Mouse (Mus musculus) midbrain, embryonic 15.5 days (tissue): ENCODE measurements around the gene Selenof. TPM values are rescaled to one million over a fixed set of nuclear protein-coding genes. Genes with fewer than 3 reads are reported as not detected.
"Not testable (repeated sequence)": the region's sequence is repeated elsewhere in the genome, so short reads cannot be mapped to it uniquely, and the experiment has no call there.

Experiments used
- ATAC-seq: fragments of 200-750 bp; cut with Nextera tagmentation; replicated peaks from 2 replicates; pipeline ENCODE4 v1.8.0; 2017; ENCODE audit warnings: moderate TSS enrichment
- H3K27ac ChIP-seq: fragments of 300-500 bp; sonication (generic); 2 replicates; pipeline ENCODE4 v1.5.1; 2015; ENCODE audit warnings: mild to moderate bottlenecking, inconsistent platforms
- H3K27me3 ChIP-seq: fragments of 300-500 bp; sonication (generic); replicated peaks from 2 replicates; pipeline ENCODE4 v1.6.1; 2015; ENCODE audit warnings: inconsistent platforms
- H3K36me3 ChIP-seq: fragments of 300-500 bp; sonication (generic); replicated peaks from 2 replicates; pipeline ENCODE4 v1.6.1; 2015; ENCODE audit warnings: inconsistent platforms
- H3K4me1 ChIP-seq: fragments of 300-500 bp; sonication (generic); 2 replicates; pipeline ENCODE4 v1.6.1; 2015; ENCODE audit warnings: inconsistent platforms
- H3K4me2 ChIP-seq: fragments of 300-500 bp; sonication (generic); 2 replicates; pipeline ENCODE4 v1.6.1; 2015; ENCODE audit warnings: inconsistent platforms, mild to moderate bottlenecking, moderate library complexity
- H3K4me3 ChIP-seq: fragments of 300-500 bp; sonication (generic); 2 replicates; pipeline ENCODE4 v1.5.1; 2015; ENCODE audit warnings: mild to moderate bottlenecking, inconsistent platforms
- H3K9ac ChIP-seq: fragments of 300-500 bp; sonication (generic); 2 replicates; pipeline ENCODE4 v1.6.1; 2015; ENCODE audit warnings: mild to moderate bottlenecking, inconsistent platforms
- H3K9me3 ChIP-seq: fragments of 300-500 bp; sonication (generic); 2 replicates; pipeline ENCODE4 v1.6.1; 2016; ENCODE audit warnings: inconsistent platforms
- WGBS: fragments of 180-500 bp; shearing (Covaris S2); methylation state at CpG from one replicate; pipeline ENCODE4 v1.1.7; 2015; ENCODE audit warnings: mixed read lengths; 5-methylcytosine and 5-hydroxymethylcytosine counted together
- polyA plus RNA-seq: library from polyadenylated mRNA; unstranded; fragments of >200 nt; fragmentation: Nextera tagmentation; extraction: Ambion mirVana; gene quantifications from 2 replicates; pipeline ENCODE4 v1.2.1, GENCODE M21; 2015

The Selenof gene
- polyA plus RNA-seq, 1 experiment from 2014 or later, result 507 TPM

DNA sequence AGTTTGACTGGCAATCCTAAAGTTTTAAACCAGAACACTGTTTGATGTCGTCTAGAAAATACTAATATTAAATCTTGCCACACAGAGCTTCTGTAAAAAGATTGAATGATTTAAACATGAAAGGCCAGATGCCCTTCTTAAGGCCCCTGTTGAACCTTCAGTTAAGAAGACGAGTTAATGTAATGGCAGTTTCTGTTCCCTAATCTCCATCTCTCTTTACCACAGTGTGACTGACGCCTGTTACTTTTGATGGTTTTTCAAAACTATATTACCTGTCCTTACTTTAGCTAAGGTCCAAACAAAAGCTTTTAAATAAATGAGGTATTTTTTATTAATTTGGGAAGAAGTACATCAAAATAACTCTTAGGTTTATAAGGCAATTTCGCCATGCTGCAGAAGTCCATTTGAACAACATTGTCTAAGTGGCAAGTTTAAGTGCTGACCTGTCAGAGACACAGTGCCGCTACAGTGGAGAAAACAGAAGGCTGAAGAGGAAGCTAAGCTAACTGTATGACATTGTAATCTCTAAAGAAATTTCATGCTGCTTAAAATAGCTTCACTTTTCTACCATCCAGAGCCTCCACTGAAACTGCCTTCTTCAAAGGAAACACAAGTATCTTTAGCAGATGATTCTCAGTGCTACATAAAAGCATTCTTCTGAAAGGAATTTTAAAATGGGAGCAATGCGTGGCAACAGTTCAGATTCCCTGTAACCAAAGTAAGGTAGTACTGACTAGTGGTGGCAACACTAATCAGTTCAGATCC, 14.9 kb downstream of the Selenof start:
- Histone ChIP-seq H3K4me1 (no peaks in the 10 kb centered on the region), H3K4me3 (no peak overlapping the region), H3K36me3 (no peaks in the 10 kb centered on the region), H3K27ac (no peak overlapping the region), H3K9ac (no peak overlapping the region), H3K9me3 (no peaks in the 10 kb centered on the region), H3K4me2 (no peak overlapping the region), H3K27me3 (no peaks in the 10 kb centered on the region)
- ATAC-seq, result no peak
- WGBS, result 86% methylated on average over 6 of the region's 6 CpGs

- WGBS, result 88% methylated on average over 7 of the region's 7 CpGs
- no peak overlapping the region for H3K9ac ChIP-seq
- no peak for ATAC-seq
Measured at GRCm38 (mm10) chr3:144586731-144587130, 16.6 kb downstream of the Selenof start.

GRCm38 (mm10) chr3:144589189-144589890, 19.2 kb downstream of the Selenof start:
- peaks cover 6% of the 10 kb centered on the region; the same call in 1 of the 2 replicates for H3K36me3 ChIP-seq
- no peaks in the 10 kb centered on the region for H3K4me1 ChIP-seq
- no peaks in the 10 kb centered on the region for H3K27me3 ChIP-seq
- H3K9me3 ChIP-seq, result no peaks in the 10 kb centered on the region
- H3K9ac ChIP-seq, result no peak overlapping the region
- 85% methylated on average over 8 of the region's 8 CpGs for WGBS
- no peak overlapping the region for H3K27ac ChIP-seq
- no peak for ATAC-seq
- no peak overlapping the region for H3K4me2 ChIP-seq
- H3K4me3 ChIP-seq, result no peak overlapping the region

More at GRCm38 (mm10) chr3:144586731-144587130, 16.6 kb downstream of the Selenof start:
- H3K4me1 ChIP-seq, result no peaks in the 10 kb centered on the region
- H3K9me3 ChIP-seq, result no peaks in the 10 kb centered on the region
- peaks cover 4% of the 10 kb centered on the region; the same call in 1 of the 2 replicates for H3K36me3 ChIP-seq
- H3K27me3 ChIP-seq, result no peaks in the 10 kb centered on the region
- no peak overlapping the region for H3K27ac ChIP-seq
- no peak overlapping the region for H3K4me3 ChIP-seq
- no peak overlapping the region for H3K4me2 ChIP-seq

GRCm38 (mm10) chr3:144592992-144593785, 23.1 kb downstream of the Selenof start:
- Histone ChIP-seq H3K4me3 (no peak overlapping the region), H3K36me3 (peaks cover 6% of the 10 kb centered on the region; the same call in 1 of the 2 replicates), H3K27me3 (no peaks in the 10 kb centered on the region), H3K9me3 (no peaks in the 10 kb centered on the region), H3K4me1 (peaks cover 6% of the 10 kb centered on the region; the same call in 1 of the 2 replicates), H3K4me2 (no peak overlapping the region), H3K27ac (no peak overlapping the region), H3K9ac (no peak overlapping the region)
- 79% methylated on average over 9 of the region's 9 CpGs for WGBS
- ATAC-seq, result no peak

- H3K9ac ChIP-seq, result no peak overlapping the region
- H3K27ac ChIP-seq, result no peak overlapping the region
- no peaks in the 10 kb centered on the region for H3K9me3 ChIP-seq
- no peaks in the 10 kb centered on the region; the same call in none of the 2 replicates for H3K36me3 ChIP-seq
- no peak for ATAC-seq
- peaks cover 6% of the 10 kb centered on the region; the same call in 1 of the 2 replicates for H3K4me1 ChIP-seq
- H3K4me2 ChIP-seq, result no peak overlapping the region
- no peaks in the 10 kb centered on the region for H3K27me3 ChIP-seq
- WGBS, result 45% methylated on average over 4 of the region's 4 CpGs
- no peak overlapping the region for H3K4me3 ChIP-seq
Measured at GRCm38 (mm10) chr3:144597121-144597520, 27.0 kb downstream of the Selenof start.

DNA sequence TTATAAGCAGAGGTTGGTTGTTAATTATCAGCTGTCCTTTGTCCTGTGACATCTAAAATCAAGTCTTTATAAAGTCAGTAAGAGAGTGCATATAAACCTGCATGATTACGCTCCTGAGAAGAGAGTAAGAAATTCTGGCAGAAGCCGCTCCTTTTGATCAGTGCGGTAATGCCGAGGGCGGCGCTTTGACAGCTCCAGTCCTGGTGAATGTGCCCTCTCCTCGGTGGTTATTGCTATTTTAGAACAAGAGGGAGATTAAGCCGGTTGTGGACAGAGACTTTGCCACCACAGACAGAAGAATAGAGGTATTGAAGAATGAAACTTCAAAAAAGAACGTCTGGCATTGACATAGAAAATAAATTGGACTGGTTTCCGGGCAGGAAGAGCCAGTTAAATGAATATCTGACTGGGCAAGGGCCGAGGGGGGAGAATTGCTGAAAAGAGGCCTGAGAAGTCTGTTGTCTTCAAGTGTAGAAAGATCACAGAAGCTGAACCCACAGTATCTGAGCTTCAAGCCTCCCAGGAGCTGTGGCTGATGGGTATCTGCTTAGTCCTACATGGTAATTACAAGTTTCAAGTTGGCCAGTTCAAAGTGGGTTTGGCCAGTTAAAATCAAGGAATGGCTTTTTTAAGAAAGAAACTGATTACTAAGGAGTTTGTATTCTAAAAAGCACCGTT, 27.8 kb downstream of the Selenof start:
- peaks cover 6% of the 10 kb centered on the region; the same call in 1 of the 2 replicates for H3K4me1 ChIP-seq
- no peaks in the 10 kb centered on the region; the same call in 1 of the 2 replicates for H3K36me3 ChIP-seq
- H3K4me3 ChIP-seq, result no peak overlapping the region
- no peak overlapping the region for H3K9ac ChIP-seq
- no peaks in the 10 kb centered on the region for H3K9me3 ChIP-seq
- H3K4me2 ChIP-seq, result no peak overlapping the region
- WGBS, result 34% methylated on average over 12 of the region's 12 CpGs
- ATAC-seq, result peak; percentile 65; the same call in 1 of the 2 replicates
- H3K27ac ChIP-seq, result 0 out of 2 replicates have a peak overlapping the region, but pooled peaks have one; percentile 5
- H3K27me3 ChIP-seq, result no peaks in the 10 kb centered on the region

GRCm38 (mm10) chr3:144602413-144602812, 32.3 kb downstream of the Selenof start:
- ATAC-seq, result no peak
- 79% methylated on average over 4 of the region's 4 CpGs for WGBS

DNA sequence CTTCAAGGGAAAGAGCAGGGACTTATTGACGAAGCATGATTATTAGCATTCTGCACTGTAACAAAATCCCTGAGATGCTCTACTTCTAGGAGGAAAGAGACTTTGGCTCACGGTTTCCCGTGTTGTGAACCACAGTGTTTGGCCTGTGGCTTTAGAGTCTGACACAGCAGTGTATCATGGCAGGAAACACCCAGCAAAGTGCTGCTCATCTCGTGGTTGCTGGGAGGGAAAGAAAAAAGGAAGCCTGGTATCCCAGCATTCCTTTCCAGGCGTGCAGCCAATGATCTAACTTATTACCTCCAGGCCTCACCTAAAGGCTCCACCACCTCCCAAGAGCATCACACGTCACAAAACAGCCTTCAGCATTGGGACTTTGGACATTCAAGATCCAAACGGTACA, 32.7 kb downstream of the Selenof start:
- ATAC-seq, result no peak
- Histone ChIP-seq H3K4me2 (no peak overlapping the region), H3K9me3 (no peaks in the 10 kb centered on the region), H3K36me3 (no peaks in the 10 kb centered on the region; the same call in 1 of the 2 replicates), H3K27ac (no peak overlapping the region), H3K9ac (no peak overlapping the region), H3K4me3 (no peak overlapping the region), H3K27me3 (no peaks in the 10 kb centered on the region), H3K4me1 (peaks cover 5% of the 10 kb centered on the region; the same call in 1 of the 2 replicates)
- 74% methylated on average over 7 of the region's 7 CpGs for WGBS

More at GRCm38 (mm10) chr3:144602413-144602812, 32.3 kb downstream of the Selenof start:
- H3K27ac ChIP-seq, result no peak overlapping the region
- no peaks in the 10 kb centered on the region; the same call in 1 of the 2 replicates for H3K36me3 ChIP-seq
- H3K4me3 ChIP-seq, result no peak overlapping the region
- H3K4me2 ChIP-seq, result no peak overlapping the region
- H3K27me3 ChIP-seq, result no peaks in the 10 kb centered on the region
- H3K9me3 ChIP-seq, result no peaks in the 10 kb centered on the region
- H3K9ac ChIP-seq, result no peak overlapping the region
- H3K4me1 ChIP-seq, result peaks cover 6% of the 10 kb centered on the region; the same call in 1 of the 2 replicates

DNA sequence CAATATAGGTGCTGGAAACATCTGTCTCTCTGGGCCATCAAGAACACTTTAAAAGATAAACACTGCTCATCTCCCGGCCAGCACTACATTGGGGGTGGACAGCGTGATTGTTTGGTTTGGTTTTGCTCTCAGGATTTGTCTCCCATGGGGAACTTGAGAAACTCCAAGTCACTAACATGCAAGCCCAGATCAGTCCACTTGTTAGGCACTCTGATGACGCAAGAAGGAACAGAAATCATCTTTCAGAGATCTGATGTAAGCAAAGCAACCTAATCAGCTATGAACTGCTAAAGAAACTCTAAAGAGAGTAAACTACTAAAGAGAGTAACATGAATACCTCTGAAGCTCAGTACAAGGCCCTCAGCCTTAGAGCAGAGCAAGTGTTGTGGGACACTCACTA, 33.5 kb downstream of the Selenof start:
- no peaks in the 10 kb centered on the region for H3K9me3 ChIP-seq
- H3K4me3 ChIP-seq, result no peak overlapping the region
- 90% methylated on average over 3 of the region's 3 CpGs for WGBS
- no peak overlapping the region for H3K27ac ChIP-seq
- no peaks in the 10 kb centered on the region; the same call in 1 of the 2 replicates for H3K36me3 ChIP-seq
- H3K4me1 ChIP-seq, result no peaks in the 10 kb centered on the region
- H3K9ac ChIP-seq, result no peak overlapping the region
- ATAC-seq, result no peak
- H3K4me2 ChIP-seq, result no peak overlapping the region
- no peaks in the 10 kb centered on the region for H3K27me3 ChIP-seq

GRCm38 (mm10) chr3:144604205-144604604, 34.1 kb downstream of the Selenof start:
- ATAC-seq, result no peak
- no peaks in the 10 kb centered on the region for H3K4me1 ChIP-seq
- no peak overlapping the region for H3K9ac ChIP-seq
- 83% methylated on average over 7 of the region's 7 CpGs for WGBS
- H3K4me2 ChIP-seq, result no peak overlapping the region
- H3K36me3 ChIP-seq, result no peaks in the 10 kb centered on the region; the same call in 1 of the 2 replicates
- H3K27me3 ChIP-seq, result no peaks in the 10 kb centered on the region
- no peak overlapping the region for H3K4me3 ChIP-seq
- no peaks in the 10 kb centered on the region for H3K9me3 ChIP-seq
- H3K27ac ChIP-seq, result no peak overlapping the region

- H3K9me3 ChIP-seq, H3K27ac ChIP-seq: not testable (repeated sequence)
- WGBS, result 69% methylated on average over 7 of the region's 7 CpGs
Measured at GRCm38 (mm10) chr3:144605811-144606210, 35.7 kb downstream of the Selenof start.

More at GRCm38 (mm10) chr3:144605811-144606210, 35.7 kb downstream of the Selenof start:
- not testable (repeated sequence) for H3K4me1 ChIP-seq, H3K9ac ChIP-seq, H3K4me3 ChIP-seq, H3K27me3 ChIP-seq, ATAC-seq, H3K4me2 ChIP-seq, H3K36me3 ChIP-seq
